Mouse (Mus musculus): ENCODE data around the gene Has3.

Has3 gene

DNA sequence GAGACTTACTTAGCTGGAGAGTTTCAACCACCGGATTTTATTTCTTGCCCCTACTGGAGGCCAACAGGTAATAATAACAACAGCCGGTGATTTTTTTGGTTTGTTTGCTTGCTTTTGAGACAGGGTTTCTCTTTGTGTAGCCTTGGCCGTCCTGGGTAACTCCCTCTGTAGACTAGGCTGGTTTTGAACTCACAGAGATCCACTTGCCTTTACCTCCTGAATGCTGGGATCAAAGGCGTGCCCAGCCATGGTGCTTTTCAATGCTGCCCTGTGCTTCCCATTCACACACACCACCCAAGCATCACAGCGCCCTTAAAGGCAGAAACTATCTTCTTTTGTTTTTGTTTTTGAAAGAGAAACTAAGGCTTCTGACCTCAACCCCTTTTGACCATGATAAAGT is 59.9 kb downstream of the Has3 start:
- DNase-seq (ENCODE audit: low spot score in 2 of 2): no peak

DNA sequence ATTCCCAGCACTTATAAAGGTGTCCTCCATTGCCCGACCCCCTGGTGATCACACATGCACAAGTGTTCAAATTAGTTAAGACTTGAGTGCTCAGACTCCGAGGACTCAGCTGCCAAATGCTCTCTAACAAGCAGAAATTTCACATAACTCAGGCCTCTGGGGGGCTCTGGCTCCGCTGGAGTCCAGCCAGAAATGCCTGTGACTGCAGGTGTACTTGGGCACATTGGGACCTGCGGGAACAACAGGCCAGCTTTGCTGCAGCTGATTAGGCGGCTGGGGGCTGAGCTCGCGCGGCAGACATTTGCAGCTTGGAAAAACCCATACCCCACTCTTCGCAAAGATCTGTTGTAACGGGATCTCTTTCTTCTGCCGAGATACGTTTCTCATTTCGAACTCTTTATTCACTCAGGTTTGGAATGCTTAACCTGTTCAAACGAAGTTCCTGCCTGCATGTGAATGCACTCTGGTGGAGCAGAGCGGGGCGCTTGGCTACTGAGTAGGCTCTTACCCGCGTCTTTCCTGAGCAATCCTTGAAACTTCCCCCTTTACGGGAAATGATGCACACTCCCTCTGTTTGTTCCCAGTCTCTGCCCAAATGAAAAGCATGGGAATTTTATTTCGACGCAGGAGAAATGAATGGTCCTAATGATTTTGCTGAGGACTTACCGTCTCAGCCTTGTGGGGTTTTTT is 62.5 kb downstream of the Has3 start:
- peak; percentile 19 to 31 for DNase-seq (ENCODE audit: low spot score in 2 of 2)

DNA sequence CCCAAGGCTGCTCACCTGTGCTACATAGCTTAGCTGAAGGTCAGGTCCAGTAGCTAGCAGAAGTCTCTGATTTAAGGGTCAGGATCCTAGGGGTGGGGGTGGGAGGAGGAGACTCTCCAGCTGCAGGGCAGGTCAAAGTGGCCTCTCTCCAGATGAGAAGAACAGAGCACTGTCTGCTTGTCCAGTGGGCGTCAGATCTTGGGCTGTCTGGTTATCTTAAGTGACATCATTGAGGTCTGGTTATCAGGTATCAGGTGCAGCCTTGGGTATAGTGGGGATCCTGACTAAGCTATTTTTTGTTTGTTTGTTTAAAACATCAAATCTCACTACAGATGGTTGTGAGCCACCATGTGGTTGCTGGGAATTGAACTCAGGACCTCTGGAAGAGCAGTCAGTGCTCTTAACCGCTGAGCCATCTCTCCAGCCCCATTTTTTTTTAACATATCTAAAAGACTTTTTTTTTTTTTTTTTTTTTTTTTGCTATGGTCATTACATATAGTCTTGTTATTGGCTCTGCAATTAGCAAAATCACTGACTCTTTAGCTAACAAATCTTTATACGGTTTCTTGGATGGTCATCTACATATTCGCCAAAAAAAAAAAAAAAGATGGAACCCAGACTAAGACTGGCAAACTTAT is 63.6 kb downstream of the Has3 start:
- DNase-seq (ENCODE audit: low spot score in 2 of 2): no peak

All from heart, adult 9 months (tissue).